Mouse (Mus musculus): ENCODE measurements at regions not wholly inside any gene's neighbourhood (a gene's known extent, or its start where the extent isn't known, plus 50 kb on each side); places are given as distances from the start of the nearest gene placed in this dataset.

DNA sequence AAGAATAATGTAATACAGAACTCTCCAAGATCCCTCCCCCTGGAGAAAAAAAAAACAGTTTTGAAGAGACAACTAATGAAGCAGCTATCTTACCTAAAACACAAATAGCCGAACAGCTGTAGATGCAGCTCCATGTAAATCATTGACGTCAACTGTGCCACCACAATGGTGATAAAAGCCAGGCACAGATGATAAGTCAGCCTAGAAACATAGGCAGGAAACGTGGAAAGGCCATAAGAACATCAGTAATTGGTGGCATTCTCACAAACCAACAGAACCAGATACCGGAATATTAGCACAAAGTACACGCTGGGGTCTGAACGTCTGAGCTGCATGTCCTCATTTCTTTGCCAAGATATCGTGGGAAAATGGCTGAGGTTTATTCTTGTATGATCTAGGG, 51.2 kb upstream of the Gm45716 start:
- DNase-seq (ENCODE audit: low spot score) = no peak
